Mouse (Mus musculus) 416B (cell line): ENCODE results near the gene Psmc6.

ENCODE experiments used
- DNase-seq: peaks from one replicate; pipeline ENCODE4 v3.0.0; 2011; ENCODE audit warnings: low read depth

Gene Psmc6

GRCm38 (mm10) chr14:45329589-45330181 lies at the start of gene Psmc6:
Gene Psmc6 (plus strand): TSS chr14:45329788.
- DNase-seq = peak; percentile 97

DNA sequence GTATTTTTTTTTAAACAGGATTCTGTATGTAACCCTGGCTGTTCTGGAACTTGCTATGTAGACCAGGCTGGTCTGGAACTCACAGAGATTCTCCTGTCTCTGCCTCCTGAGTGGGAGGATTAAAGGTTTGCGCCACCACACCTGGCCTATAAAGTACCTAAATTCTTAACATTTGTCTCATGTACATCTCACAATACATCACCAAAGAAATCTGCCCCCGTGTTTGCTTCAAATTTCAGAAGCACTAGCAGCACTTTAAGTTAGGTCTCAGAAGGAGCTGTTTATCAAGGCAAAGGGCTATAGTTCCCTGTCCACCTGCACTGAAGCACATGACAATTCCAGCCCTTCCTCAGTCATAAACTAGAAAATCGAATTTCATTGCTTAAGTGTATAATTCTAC lies 47.5 kb upstream of the Psmc6 start:
- peak; percentile 28 for DNase-seq

DNA sequence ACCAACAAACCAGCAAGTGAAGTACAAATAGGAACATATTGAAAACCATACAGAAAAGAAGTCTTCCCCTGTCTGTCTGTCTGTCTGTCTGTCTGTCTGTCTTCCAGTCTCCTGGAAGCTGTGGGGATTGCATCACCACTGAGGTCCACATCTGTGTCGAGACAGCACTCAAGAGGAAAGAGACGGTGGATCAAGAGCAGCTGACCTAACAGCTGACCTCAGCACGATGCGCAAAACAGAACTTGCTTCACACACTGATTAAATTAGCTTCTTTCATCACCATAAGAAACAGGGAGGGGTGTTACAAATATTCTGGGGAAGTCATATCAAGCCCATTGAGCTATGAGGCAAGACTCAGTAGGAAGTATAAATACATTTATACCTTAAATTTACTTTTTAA lies 38.0 kb upstream of the Psmc6 start:
- peak; percentile 65 for DNase-seq

DNA sequence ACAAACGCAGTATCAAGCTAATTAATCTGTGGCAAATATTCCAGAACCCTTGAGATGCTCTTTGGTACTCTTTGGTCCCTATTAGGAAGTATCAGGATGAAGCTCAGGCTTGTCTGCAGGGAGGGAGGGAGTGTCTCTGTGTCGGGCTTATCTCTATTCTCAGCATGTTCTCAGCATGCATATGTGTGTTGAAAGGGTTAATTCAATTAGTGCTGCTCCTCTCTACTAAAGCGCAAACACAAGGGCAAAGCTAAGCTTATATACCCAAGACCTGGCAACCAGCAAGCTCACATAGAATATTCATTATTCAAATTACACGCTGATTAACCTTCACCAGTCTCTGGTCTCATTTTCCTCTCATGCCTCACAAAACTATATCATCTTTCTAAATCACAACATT lies 25.6 kb upstream of the Psmc6 start:
- DNase-seq = no peak

DNA sequence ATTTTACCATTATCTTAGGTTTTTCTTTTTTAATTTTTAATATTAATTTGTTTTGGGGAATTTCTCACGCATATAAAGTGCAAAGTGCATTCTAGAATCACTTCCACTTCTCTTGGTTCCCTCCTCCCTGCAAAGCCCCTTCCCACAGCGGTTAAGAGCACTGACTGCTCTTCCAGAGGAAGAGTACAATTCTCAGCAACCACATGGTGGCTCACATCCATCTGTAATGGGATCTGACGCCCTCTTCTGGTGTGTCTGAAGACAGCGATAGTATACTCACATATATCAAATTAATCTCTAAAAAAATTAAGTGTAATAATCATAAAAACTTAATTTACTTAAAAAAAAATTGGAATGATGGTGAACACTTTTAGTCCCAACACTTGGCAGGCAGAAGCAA lies 25.2 kb upstream of the Psmc6 start:
- DNase-seq = no peak

DNA sequence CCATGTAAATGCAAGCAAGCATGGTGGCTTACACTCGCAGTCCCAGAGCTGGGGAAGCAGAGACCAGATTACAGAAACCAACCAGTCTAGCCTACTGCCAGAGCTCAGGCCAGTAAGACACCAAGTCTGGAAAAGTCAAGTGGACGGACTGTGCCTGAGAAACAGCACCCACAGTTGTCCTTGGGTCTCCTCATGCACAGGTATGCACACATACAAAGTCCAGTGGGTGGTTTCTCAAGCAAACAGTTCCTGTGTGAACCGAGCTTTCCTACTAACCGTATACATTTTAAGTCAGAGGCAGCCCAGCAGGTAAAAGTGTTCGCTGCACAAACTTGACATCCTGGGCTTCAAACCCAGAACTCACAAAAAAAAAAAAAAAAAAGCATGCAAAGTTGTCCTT lies 23.7 kb upstream of the Psmc6 start:
- no peak for DNase-seq

DNA sequence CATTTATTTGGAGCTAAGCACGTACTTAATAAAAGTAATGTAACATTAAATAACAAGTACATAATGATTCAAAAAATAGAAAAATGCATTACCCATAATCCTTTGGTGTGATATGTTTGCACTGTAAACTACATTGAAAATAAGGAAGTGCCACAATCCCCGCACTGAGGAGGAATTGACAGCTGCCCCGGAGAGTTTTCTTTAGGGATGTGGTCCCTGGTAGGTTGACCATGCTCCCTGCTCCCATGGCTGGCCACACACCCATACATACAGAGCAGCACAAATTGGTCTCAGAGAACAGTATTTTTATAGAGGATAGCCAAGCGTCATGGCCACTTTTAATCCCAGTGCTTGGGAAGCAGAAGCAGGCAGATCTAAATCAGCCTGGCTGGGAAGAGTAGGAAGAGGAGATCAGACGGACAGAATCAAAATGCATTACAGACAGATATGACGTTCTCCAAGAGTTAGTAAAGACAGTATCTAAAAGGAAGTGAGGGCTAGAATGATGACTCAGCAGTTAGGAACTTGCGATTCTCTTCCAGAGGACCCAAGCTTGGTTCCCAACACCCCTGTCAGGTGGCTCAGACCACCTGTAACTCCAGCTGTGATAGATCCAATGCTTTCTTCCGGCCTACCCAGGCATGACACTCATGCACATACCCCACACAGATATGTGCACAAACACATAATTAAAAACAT lies 21.8 kb upstream of the Psmc6 start:
- peak; percentile 42 for DNase-seq

- DNase-seq = peak; percentile 21
These were observed 19.9 kb upstream of the Psmc6 start for GRCm38 (mm10) chr14:45309646-45310045.

- no peak for DNase-seq
These were observed 19.5 kb upstream of the Psmc6 start for GRCm38 (mm10) chr14:45310101-45310500.

- DNase-seq = peak; percentile 18
These were observed 12.7 kb upstream of the Psmc6 start for GRCm38 (mm10) chr14:45316927-45317326.

DNA sequence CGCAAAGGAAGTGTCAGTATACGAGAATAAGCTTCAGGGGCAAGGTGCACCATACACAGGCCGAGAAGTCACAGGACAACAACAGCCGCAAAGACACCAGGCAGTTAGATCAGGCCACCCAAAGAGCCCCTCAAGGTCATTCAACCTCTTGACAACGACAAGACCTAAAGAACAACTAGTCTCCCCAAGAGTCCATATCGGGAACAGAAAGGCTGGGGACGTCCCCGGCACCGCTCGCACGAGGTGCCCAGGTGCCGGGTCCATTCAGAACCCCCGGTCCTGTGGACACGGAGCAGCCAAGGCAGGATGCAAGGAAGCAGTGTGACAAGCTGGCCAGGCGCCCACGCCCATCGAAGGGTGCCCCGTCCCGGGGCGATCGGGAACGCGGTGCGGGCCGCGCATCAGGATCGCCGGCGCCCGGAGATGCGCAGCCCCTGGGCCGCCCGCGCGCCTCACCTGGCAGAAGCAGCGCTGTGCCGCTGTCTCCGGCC lies 11.6 kb upstream of the Psmc6 start:
- peak; percentile 54 for DNase-seq

GRCm38 (mm10) chr14:45318426-45319236 lies 11.0 kb upstream of the Psmc6 start, which contains the start of gene Ero1l:
Gene Ero1l (minus strand): TSS chr14:45318771.
- peak; percentile 86 for DNase-seq

- DNase-seq = no peak
These were observed 10.4 kb upstream of the Psmc6 start for GRCm38 (mm10) chr14:45319237-45319610.

- no peak for DNase-seq
These were observed 9.5 kb upstream of the Psmc6 start for GRCm38 (mm10) chr14:45320111-45320510.

DNA sequence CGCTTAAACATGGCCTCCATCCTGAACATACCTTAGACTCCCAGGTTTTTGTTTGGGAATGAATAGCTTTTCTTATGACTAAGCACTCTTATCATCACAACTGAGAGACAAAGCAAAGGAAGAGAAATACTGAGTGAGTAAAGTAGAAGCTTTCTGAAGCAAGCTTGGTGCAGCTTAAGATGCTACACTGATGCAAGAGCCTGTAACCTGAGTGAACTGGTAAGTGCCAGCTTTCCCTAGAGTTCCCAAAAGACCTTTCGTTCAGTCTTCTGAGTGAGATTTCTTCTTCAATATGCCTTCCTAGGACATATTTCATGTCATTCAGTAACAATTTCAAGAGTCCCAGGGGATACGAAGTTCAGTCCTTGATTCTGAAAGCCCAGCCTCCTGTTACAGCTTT lies 8.5 kb upstream of the Psmc6 start:
- peak; percentile 50 for DNase-seq

- DNase-seq = peak; percentile 80
These were observed 8.0 kb upstream of the Psmc6 start for GRCm38 (mm10) chr14:45321622-45322021.

- no peak for DNase-seq
These were observed 7.1 kb upstream of the Psmc6 start for GRCm38 (mm10) chr14:45322450-45322849.

DNA sequence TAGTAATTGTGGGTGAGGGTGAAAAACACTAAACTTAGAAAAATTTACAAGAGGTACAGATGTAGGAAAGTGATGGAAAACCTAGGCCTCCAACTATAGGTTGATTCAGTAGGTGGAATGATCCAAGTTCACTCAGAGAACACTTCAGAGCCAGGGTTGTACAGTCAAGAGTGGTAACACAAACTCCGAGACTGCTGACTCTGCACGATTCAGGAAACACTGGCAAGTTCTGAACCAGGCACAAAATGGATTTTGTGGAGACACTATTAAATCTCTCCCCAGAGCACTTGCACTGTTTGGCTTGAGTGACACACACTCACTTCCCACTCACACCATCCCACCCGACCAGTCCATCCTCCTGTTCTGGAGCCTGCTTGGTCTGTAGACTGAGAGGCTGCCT lies 6.3 kb upstream of the Psmc6 start:
- DNase-seq = no peak

GRCm38 (mm10) chr14:45325471-45325870 lies 4.1 kb upstream of the Psmc6 start:
- peak; percentile 97 for DNase-seq

GRCm38 (mm10) chr14:45328072-45328713 lies 1.4 kb upstream of the Psmc6 start:
- peak; percentile 55 for DNase-seq

DNA sequence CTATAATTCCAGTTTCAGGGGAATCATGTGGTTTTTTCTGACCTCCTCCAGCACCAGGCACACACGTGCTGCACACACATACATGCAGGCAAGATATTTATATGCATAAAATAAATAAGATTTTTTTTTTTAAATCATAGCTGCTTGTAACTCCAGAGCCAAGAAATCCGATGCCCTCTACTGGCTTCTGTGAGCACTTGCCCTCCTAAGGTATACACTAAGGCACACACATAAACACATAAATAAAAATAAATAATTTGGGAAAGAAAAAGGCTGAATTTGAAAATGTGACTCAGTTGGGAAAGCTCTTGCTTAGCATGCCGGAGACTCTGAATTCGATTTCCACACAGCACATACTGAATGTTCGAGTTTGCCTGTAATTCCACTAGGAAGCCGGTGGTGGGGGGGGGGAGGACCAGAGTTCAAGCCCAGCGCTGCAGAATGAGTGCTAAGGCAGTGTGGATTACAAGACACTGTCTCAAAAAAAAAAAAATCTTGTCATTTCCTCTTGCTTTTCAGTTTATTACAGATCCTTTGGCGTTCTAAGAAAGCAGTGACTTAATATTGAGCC lies 485 bp upstream of the Psmc6 start:
- peak; percentile 82 for DNase-seq
